Mouse (Mus musculus): ENCODE measurements at regions not wholly inside any gene's neighbourhood (a gene's known extent, or its start where the extent isn't known, plus 50 kb on each side); places are given as distances from the start of the nearest gene placed in this dataset.
A peak's percentile ranks its signal among the peaks of the same experiment; 100 is the strongest.

- no peak for DNase-seq
- Histone ChIP-seq H3K27me3 (replicated peaks; ENCODE audit: control insufficient read depth, insufficient read depth, low read length) (no peaks in the 10 kb centered on the region), H3K4me3 (ENCODE audit: insufficient read depth, low read depth, low read length) (no peak overlapping the region), H3K36me3 (ENCODE audit: control insufficient read depth, insufficient read depth, low read length) (no peaks in the 10 kb centered on the region), H3K4me1 (ENCODE audit: control insufficient read depth, insufficient read depth, low read length) (0 out of 2 replicates have a peak, but pooled peaks cover 3% of the 10 kb centered on the region), H3K27ac (ENCODE audit: insufficient read depth, low read depth, low read length) (no peak overlapping the region)
- no peak for TF ChIP-seq CTCF (conservative IDR thresholded peaks at IDR 0.05; ENCODE audit: insufficient read depth, insufficient read length, low read depth, low read length)
- no peak for TF ChIP-seq POLR2A (IDR thresholded peaks at IDR 0.05; ENCODE audit: low read depth, low read length)
- 91% methylated on average over 11 of the region's 11 CpGs for WGBS
These were observed 103.2 kb upstream of the Peli1 start for GRCm38 (mm10) chr11:20987841-20988251.

DNA sequence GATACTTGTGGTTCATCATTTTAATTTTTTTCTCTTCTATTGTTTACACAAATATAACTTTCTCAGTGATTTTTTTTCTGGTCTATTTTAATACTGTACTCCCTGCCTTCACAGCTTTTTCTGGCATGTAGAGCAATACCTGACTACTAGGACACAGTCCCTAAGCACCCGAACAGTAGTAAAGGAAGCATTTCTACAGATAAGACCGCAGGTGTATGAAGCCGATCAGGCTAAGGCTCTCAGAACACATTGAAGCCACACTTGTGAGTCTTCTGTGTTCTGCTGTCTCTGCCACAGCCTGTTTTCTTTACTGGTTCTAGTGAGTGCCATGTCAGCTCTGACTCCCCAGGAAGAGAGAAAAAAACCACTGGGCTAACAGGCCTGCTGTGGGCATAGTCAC is 102.2 kb upstream of the Peli1 start:
- Histone ChIP-seq H3K36me3 (ENCODE audit: control insufficient read depth, insufficient read depth, low read length) (no peaks in the 10 kb centered on the region), H3K4me3 (ENCODE audit: insufficient read depth, low read depth, low read length) (no peak overlapping the region), H3K27me3 (replicated peaks; ENCODE audit: control insufficient read depth, insufficient read depth, low read length) (no peaks in the 10 kb centered on the region), H3K27ac (ENCODE audit: insufficient read depth, low read depth, low read length) (no peak overlapping the region), H3K4me1 (ENCODE audit: control insufficient read depth, insufficient read depth, low read length) (0 out of 2 replicates have a peak, but pooled peaks cover 3% of the 10 kb centered on the region)
- no peak for DNase-seq
- TF ChIP-seq CTCF (conservative IDR thresholded peaks at IDR 0.05; ENCODE audit: insufficient read depth, insufficient read length, low read depth, low read length) (no peak), POLR2A (IDR thresholded peaks at IDR 0.05; ENCODE audit: low read depth, low read length) (no peak)
- 91% methylated on average over 3 of the region's 3 CpGs for WGBS

DNA sequence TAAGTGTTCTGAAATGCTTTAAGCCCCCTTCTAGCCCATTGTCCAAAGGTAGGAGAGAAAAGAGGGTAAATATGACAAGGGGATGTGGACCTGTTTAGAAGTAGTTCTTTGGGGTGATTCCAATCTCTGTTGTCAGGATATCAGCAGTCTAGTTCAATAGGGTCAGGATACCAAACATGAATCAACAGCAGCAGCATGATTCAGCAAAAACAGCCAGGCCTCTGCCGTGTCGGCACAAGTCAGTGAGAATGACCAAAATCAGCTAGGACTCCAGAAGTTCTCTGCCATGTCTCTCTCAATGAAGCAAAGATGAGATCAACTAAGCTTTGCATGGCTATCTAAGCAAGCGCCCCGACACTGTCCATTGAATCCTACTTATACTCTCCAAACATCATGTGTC is 97.5 kb upstream of the Peli1 start:
- DNase-seq, result no peak
- no peak for TF ChIP-seq POLR2A (IDR thresholded peaks at IDR 0.05; ENCODE audit: low read depth, low read length)
- no peak for TF ChIP-seq CTCF (conservative IDR thresholded peaks at IDR 0.05; ENCODE audit: insufficient read depth, insufficient read length, low read depth, low read length)
- no peak overlapping the region for H3K27ac ChIP-seq (ENCODE audit: insufficient read depth, low read depth, low read length)
- no peak overlapping the region for H3K4me3 ChIP-seq (ENCODE audit: insufficient read depth, low read depth, low read length)
- no peaks in the 10 kb centered on the region for H3K4me1 ChIP-seq (ENCODE audit: control insufficient read depth, insufficient read depth, low read length)
- no peaks in the 10 kb centered on the region for H3K36me3 ChIP-seq (ENCODE audit: control insufficient read depth, insufficient read depth, low read length)
- WGBS, result 91% methylated on average over 4 of the region's 4 CpGs
- H3K27me3 ChIP-seq (replicated peaks; ENCODE audit: control insufficient read depth, insufficient read depth, low read length), result no peaks in the 10 kb centered on the region

- H3K36me3 ChIP-seq (ENCODE audit: control insufficient read depth, insufficient read depth, low read length), result no peaks in the 10 kb centered on the region
- H3K27ac ChIP-seq (ENCODE audit: insufficient read depth, low read depth, low read length), result no peak overlapping the region
- H3K27me3 ChIP-seq (replicated peaks; ENCODE audit: control insufficient read depth, insufficient read depth, low read length), result no peaks in the 10 kb centered on the region
- 89% methylated on average over 3 of the region's 3 CpGs for WGBS
- DNase-seq, result no peak
- H3K4me3 ChIP-seq (ENCODE audit: insufficient read depth, low read depth, low read length), result no peak overlapping the region
- H3K4me1 ChIP-seq (ENCODE audit: control insufficient read depth, insufficient read depth, low read length), result no peaks in the 10 kb centered on the region
- TF ChIP-seq POLR2A (IDR thresholded peaks at IDR 0.05; ENCODE audit: low read depth, low read length), result no peak
These were observed 89.7 kb upstream of the Peli1 start for GRCm38 (mm10) chr11:21001400-21001799.

DNA sequence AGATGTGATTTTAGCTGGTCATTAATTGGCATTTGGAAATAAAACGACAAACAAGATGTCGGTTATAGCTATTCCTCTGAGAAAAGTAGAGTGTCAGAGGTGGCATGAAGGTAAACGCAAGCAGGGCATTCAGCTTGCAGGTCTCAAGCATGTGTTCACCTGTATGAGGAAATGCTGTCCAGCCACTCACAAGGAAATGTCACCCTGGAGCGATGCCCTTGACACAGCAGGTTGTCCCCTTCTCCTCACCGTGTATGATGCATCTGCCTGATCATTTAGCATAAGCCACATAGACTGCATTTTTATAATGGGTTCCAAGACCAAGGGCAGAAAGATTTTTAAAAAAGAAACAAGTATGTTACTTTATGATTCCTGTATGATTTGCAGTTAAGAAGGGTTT is 83.9 kb upstream of the Peli1 start:
- no peak overlapping the region for H3K4me3 ChIP-seq (ENCODE audit: insufficient read depth, low read depth, low read length)
- H3K27me3 ChIP-seq (replicated peaks; ENCODE audit: control insufficient read depth, insufficient read depth, low read length), result no peaks in the 10 kb centered on the region
- WGBS, result 92% methylated on average over 5 of the region's 5 CpGs
- H3K36me3 ChIP-seq (ENCODE audit: control insufficient read depth, insufficient read depth, low read length), result no peaks in the 10 kb centered on the region
- DNase-seq, result no peak
- H3K27ac ChIP-seq (ENCODE audit: insufficient read depth, low read depth, low read length), result no peak overlapping the region
- no peaks in the 10 kb centered on the region for H3K4me1 ChIP-seq (ENCODE audit: control insufficient read depth, insufficient read depth, low read length)
- TF ChIP-seq CTCF (conservative IDR thresholded peaks at IDR 0.05; ENCODE audit: insufficient read depth, insufficient read length, low read depth, low read length) (no peak), POLR2A (IDR thresholded peaks at IDR 0.05; ENCODE audit: low read depth, low read length) (no peak)

DNA sequence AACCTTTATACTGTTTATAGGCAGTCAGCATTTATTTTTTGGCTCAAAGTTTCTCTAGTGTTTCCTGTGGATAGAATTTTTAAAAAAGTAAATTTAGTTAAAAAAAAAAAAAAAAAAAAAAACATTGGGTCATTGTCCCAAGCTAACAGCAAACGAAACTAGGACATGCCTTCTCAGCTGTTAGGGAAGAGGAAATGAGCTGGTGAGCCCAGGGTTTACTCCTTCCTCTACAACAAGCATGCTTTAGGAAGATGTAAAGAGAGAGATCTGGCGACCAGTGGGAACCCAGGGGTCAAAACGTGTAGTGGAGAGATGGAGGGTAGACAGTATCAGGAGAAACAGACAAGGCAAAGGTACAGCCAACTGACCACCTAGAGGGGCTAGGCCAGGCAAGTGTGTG is 81.6 kb upstream of the Peli1 start:
- no peak for DNase-seq
- no peak overlapping the region for H3K27ac ChIP-seq (ENCODE audit: insufficient read depth, low read depth, low read length)
- no peaks in the 10 kb centered on the region; the same call in 1 of the 2 replicates for H3K4me1 ChIP-seq (ENCODE audit: control insufficient read depth, insufficient read depth, low read length)
- H3K27me3 ChIP-seq (replicated peaks; ENCODE audit: control insufficient read depth, insufficient read depth, low read length), result no peaks in the 10 kb centered on the region
- no peaks in the 10 kb centered on the region for H3K36me3 ChIP-seq (ENCODE audit: control insufficient read depth, insufficient read depth, low read length)
- 56% methylated on average over 3 of the region's 3 CpGs for WGBS
- TF ChIP-seq POLR2A (IDR thresholded peaks at IDR 0.05; ENCODE audit: low read depth, low read length), result no peak
- no peak for TF ChIP-seq CTCF (conservative IDR thresholded peaks at IDR 0.05; ENCODE audit: insufficient read depth, insufficient read length, low read depth, low read length)
- no peak overlapping the region for H3K4me3 ChIP-seq (ENCODE audit: insufficient read depth, low read depth, low read length)

DNA sequence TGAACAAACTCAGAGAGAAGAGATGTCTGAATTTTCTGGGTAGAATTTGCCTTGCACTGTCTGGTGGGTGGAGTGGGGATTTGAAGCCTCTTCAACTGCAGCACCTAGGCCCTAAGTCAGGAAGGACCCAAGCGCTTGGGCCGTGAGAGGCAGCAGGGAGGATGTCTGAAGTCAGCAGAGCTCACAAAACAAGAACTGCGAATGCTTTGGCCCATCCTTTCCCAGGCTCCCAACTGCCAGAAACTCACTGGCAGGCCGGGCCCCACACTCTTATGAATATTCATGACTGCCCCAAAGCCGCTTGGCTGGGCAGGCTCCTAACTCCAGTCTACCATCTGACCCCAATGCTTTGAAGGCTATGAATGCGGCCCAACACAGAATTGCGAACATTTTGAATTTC is 80.2 kb upstream of the Peli1 start:
- Histone ChIP-seq H3K27me3 (replicated peaks; ENCODE audit: control insufficient read depth, insufficient read depth, low read length) (no peaks in the 10 kb centered on the region), H3K27ac (ENCODE audit: insufficient read depth, low read depth, low read length) (no peak overlapping the region), H3K4me1 (ENCODE audit: control insufficient read depth, insufficient read depth, low read length) (no peaks in the 10 kb centered on the region; the same call in 1 of the 2 replicates), H3K36me3 (ENCODE audit: control insufficient read depth, insufficient read depth, low read length) (no peaks in the 10 kb centered on the region), H3K4me3 (ENCODE audit: insufficient read depth, low read depth, low read length) (no peak overlapping the region)
- no peak for TF ChIP-seq POLR2A (IDR thresholded peaks at IDR 0.05; ENCODE audit: low read depth, low read length)
- no peak for TF ChIP-seq CTCF (conservative IDR thresholded peaks at IDR 0.05; ENCODE audit: insufficient read depth, insufficient read length, low read depth, low read length)
- DNase-seq, result peak; percentile 24
- 69% methylated on average over 7 of the region's 7 CpGs for WGBS

DNA sequence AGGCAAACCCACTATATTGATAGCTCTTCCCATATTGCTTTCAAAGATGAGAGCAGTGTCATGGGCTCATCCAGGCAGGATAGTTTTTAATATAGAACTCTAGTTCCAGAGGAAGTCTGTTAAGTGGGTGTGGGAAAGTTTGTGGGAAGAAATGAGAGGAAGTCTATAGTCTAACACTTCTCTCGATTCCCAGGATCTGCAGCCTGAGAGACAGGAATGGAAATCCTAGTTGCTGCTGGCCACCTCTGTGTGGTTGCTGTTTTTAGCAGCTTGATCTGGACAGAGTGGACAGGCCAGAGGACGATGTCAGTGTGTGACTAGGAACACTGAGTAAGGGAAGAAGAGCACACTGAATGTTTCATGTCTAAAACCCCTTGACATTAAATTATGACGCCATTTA is 76.8 kb upstream of the Peli1 start:
- no peak overlapping the region for H3K4me3 ChIP-seq (ENCODE audit: insufficient read depth, low read depth, low read length)
- 54% methylated on average over 3 of the region's 3 CpGs for WGBS
- H3K27ac ChIP-seq (ENCODE audit: insufficient read depth, low read depth, low read length), result no peak overlapping the region
- no peaks in the 10 kb centered on the region for H3K36me3 ChIP-seq (ENCODE audit: control insufficient read depth, insufficient read depth, low read length)
- H3K27me3 ChIP-seq (replicated peaks; ENCODE audit: control insufficient read depth, insufficient read depth, low read length), result no peaks in the 10 kb centered on the region
- DNase-seq, result no peak
- TF ChIP-seq CTCF (conservative IDR thresholded peaks at IDR 0.05; ENCODE audit: insufficient read depth, insufficient read length, low read depth, low read length) (no peak), POLR2A (IDR thresholded peaks at IDR 0.05; ENCODE audit: low read depth, low read length) (no peak)
- H3K4me1 ChIP-seq (ENCODE audit: control insufficient read depth, insufficient read depth, low read length), result no peaks in the 10 kb centered on the region; the same call in 1 of the 2 replicates

All from kidney, adult 2 months (tissue).